Mouse (Mus musculus): Measurements from ENCODE around the gene Phf11b. TPM values are rescaled to one million over a fixed set of nuclear protein-coding genes. Genes with fewer than 3 reads are reported as not detected.
"Not testable (repeated sequence)": the region's sequence is repeated elsewhere in the genome, so short reads cannot be mapped to it uniquely, and the experiment has no call there.

The Phf11b gene
- polyA plus RNA-seq, 1 experiment from 2014 or later = not detected

DNA sequence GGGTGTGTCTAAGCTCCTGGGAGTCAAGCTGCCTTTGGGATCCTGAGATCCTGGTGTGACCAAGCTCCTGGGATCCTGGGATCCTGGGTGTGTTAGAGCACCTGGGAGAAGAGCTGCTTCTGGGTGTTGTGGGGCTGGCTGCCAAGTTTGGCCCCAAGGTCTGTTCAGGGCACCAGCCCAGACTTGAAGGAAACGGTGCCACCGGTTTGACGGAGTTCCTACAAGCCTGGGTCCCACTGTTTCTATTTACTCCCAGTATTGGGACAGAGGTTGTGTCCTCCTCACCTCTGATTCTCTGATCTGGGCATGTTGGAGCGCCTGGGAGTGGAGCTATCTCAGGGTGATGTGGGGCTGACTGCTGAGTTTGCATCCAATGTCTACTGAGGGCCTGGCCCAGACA lies 66.2 kb downstream of the Phf11b start:
- H3K9me3 ChIP-seq; H3K4me1 ChIP-seq; H3K27ac ChIP-seq; H3K27me3 ChIP-seq (ENCODE audit: insufficient read depth, poor library complexity, severe bottlenecking); H3K36me3 ChIP-seq; DNase-seq (ENCODE audit: low spot score); H3K4me3 ChIP-seq: not testable (repeated sequence)
- 81% methylated on average over 4 of the region's 4 CpGs for WGBS

Other genes starting within 250 kb of the Phf11b start
- not detected in 2 replicates for gene 1700129C05Rik, start 198.5 kb downstream of the Phf11b start, polyA plus RNA-seq (2016; fragmentation: Nextera tagmentation; extraction: Ambion mirVana)
- not detected in 2 replicates for gene Gm5142, start 162.6 kb downstream of the Phf11b start, polyA plus RNA-seq (2016; fragmentation: Nextera tagmentation; extraction: Ambion mirVana)
- 36.1 and 63.3 TPM in 2 replicates for gene Rcbtb1, start 140.1 kb downstream of the Phf11b start, polyA plus RNA-seq (2016; fragmentation: Nextera tagmentation; extraction: Ambion mirVana)
- not detected in 2 replicates for gene Gm6904, start 81.1 kb downstream of the Phf11b start, polyA plus RNA-seq (2016; fragmentation: Nextera tagmentation; extraction: Ambion mirVana)
- gene Phf11a, start 43.8 kb downstream of the Phf11b start, polyA plus RNA-seq (2016; fragmentation: Nextera tagmentation; extraction: Ambion mirVana) = not detected in 2 replicates
- gene Phf11d, start 24.1 kb upstream of the Phf11b start, polyA plus RNA-seq (2016; fragmentation: Nextera tagmentation; extraction: Ambion mirVana) = 0.21 and 0.28 TPM in 2 replicates
- gene Phf11c, start 54.0 kb upstream of the Phf11b start, polyA plus RNA-seq (2016; fragmentation: Nextera tagmentation; extraction: Ambion mirVana) = 0.49 and 0.54 TPM in 2 replicates
- 9.2 and 9.6 TPM in 2 replicates for gene Setdb2, start 99.5 kb upstream of the Phf11b start, polyA plus RNA-seq (2016; fragmentation: Nextera tagmentation; extraction: Ambion mirVana)
- 33.1 and 37.8 TPM in 2 replicates for gene Cab39l, start 99.6 kb upstream of the Phf11b start, polyA plus RNA-seq (2016; fragmentation: Nextera tagmentation; extraction: Ambion mirVana)

Measured in heart, embryonic 10.5 days (tissue).